Mouse (Mus musculus) lung, embryonic 15.5 days (tissue): Measurements from ENCODE around the gene Nudt4. TPM values are rescaled to one million over a fixed set of nuclear protein-coding genes. Genes with fewer than 3 reads are reported as not detected.
"Not testable (repeated sequence)": the region's sequence is repeated elsewhere in the genome, so short reads cannot be mapped to it uniquely, and the experiment has no call there.

Experiments
- ATAC-seq: fragments of 200-750 bp; cut with Nextera tagmentation; 2 replicates; pipeline ENCODE4 v1.8.0; 2017; ENCODE audit warnings: moderate number of reproducible peaks, borderline replicate concordance; ENCODE audit not compliant: low FRiP score, low TSS enrichment; ENCODE audit errors: extremely low read depth
- H3K27ac ChIP-seq: fragments of 300-500 bp; sonication (generic); 2 replicates; pipeline ENCODE4 v1.5.1; 2015; ENCODE audit warnings: moderate library complexity, mild to moderate bottlenecking, inconsistent platforms
- H3K27me3 ChIP-seq: fragments of 300-500 bp; sonication (generic); 2 replicates; pipeline ENCODE4 v1.6.1; 2015; ENCODE audit warnings: inconsistent platforms
- H3K36me3 ChIP-seq: fragments of 300-500 bp; sonication (generic); 2 replicates; pipeline ENCODE4 v1.6.1; 2015; ENCODE audit warnings: inconsistent platforms
- H3K4me1 ChIP-seq: fragments of 300-500 bp; sonication (generic); 2 replicates; pipeline ENCODE4 v1.6.1; 2015; ENCODE audit warnings: inconsistent platforms
- H3K4me2 ChIP-seq: fragments of 300-500 bp; sonication (generic); 2 replicates; pipeline ENCODE4 v1.6.1; 2015; ENCODE audit warnings: inconsistent platforms, mild to moderate bottlenecking, moderate library complexity
- H3K4me3 ChIP-seq: fragments of 300-500 bp; sonication (generic); 2 replicates; pipeline ENCODE4 v1.5.1; 2015; ENCODE audit warnings: mild to moderate bottlenecking, inconsistent platforms
- H3K9ac ChIP-seq: fragments of 300-500 bp; sonication (generic); 2 replicates; pipeline ENCODE4 v1.6.1; 2015; ENCODE audit warnings: inconsistent platforms
- H3K9me3 ChIP-seq: fragments of 300-500 bp; sonication (generic); 2 replicates; pipeline ENCODE4 v1.6.1; 2016; ENCODE audit warnings: inconsistent platforms
- WGBS: fragments of 180-500 bp; shearing (Covaris S2); methylation state at CpG from one replicate; pipeline ENCODE4 v1.1.7; 2015; 5-methylcytosine and 5-hydroxymethylcytosine counted together
- polyA plus RNA-seq: library from polyadenylated mRNA; unstranded; fragments of >200 nt; fragmentation: Nextera tagmentation; extraction: Ambion mirVana; gene quantifications from 2 replicates; pipeline ENCODE4 v1.2.1, GENCODE M21; 2015

Nudt4 gene
- polyA plus RNA-seq, 1 experiment from 2014 or later, result 64.3 TPM

GRCm38 (mm10) chr10:95562859-95563841 is 796 bp downstream of the Nudt4 start:
- peak overlapping the region; percentile 75 for H3K4me2 ChIP-seq
- no peaks in the 10 kb centered on the region for H3K36me3 ChIP-seq
- ATAC-seq, result peak; percentile 44; the same call in 1 of the 2 replicates
- H3K9ac ChIP-seq, result peak overlapping the region; percentile 97
- no peaks in the 10 kb centered on the region for H3K27me3 ChIP-seq
- H3K4me3 ChIP-seq, result peak overlapping the region; percentile 92
- H3K27ac ChIP-seq, result peak overlapping the region; percentile 89
- H3K9me3 ChIP-seq, result no peaks in the 10 kb centered on the region
- H3K4me1 ChIP-seq, result peaks cover 29% of the 10 kb centered on the region
- WGBS, result under 1% methylated on average over 65 of the region's 65 CpGs

GRCm38 (mm10) chr10:95562395-95562794 is 1.6 kb downstream of the Nudt4 start:
- Histone ChIP-seq H3K4me1 (peaks cover 32% of the 10 kb centered on the region), H3K36me3 (0 out of 2 replicates have a peak, but pooled peaks cover 3% of the 10 kb centered on the region), H3K27ac (no peak overlapping the region), H3K4me2 (peak overlapping the region; percentile 75), H3K9ac (peak overlapping the region; percentile 97), H3K27me3 (no peaks in the 10 kb centered on the region), H3K9me3 (no peaks in the 10 kb centered on the region), H3K4me3 (peak overlapping the region; percentile 92)
- ATAC-seq, result no peak
- WGBS, result 2% methylated on average over 8 of the region's 8 CpGs

- Histone ChIP-seq H3K9ac (peak overlapping the region; percentile 23; the same call in 1 of the 2 replicates), H3K4me1 (peaks cover 32% of the 10 kb centered on the region), H3K4me3 (peak overlapping the region; percentile 92), H3K27me3 (no peaks in the 10 kb centered on the region), H3K4me2 (peak overlapping the region; percentile 75), H3K9me3 (no peaks in the 10 kb centered on the region), H3K36me3 (0 out of 2 replicates have a peak, but pooled peaks cover 3% of the 10 kb centered on the region), H3K27ac (no peak overlapping the region)
- ATAC-seq, result no peak
- WGBS, result 33% methylated on average over 7 of the region's 7 CpGs
Observed at GRCm38 (mm10) chr10:95561616-95562015, 2.3 kb downstream of the Nudt4 start.

- Histone ChIP-seq H3K36me3 (0 out of 2 replicates have a peak, but pooled peaks cover 3% of the 10 kb centered on the region), H3K4me3 (no peak overlapping the region), H3K9ac (no peak overlapping the region), H3K9me3 (no peaks in the 10 kb centered on the region), H3K27ac (no peak overlapping the region), H3K4me1 (peaks cover 35% of the 10 kb centered on the region), H3K27me3 (no peaks in the 10 kb centered on the region), H3K4me2 (no peak overlapping the region)
- 77% methylated on average over 9 of the region's 9 CpGs for WGBS
- ATAC-seq, result no peak
Observed at GRCm38 (mm10) chr10:95560394-95560983, 3.5 kb downstream of the Nudt4 start.

- no peaks in the 10 kb centered on the region for H3K27me3 ChIP-seq
- no peak overlapping the region for H3K27ac ChIP-seq
- no peak overlapping the region for H3K4me2 ChIP-seq
- no peak overlapping the region for H3K9ac ChIP-seq
- no peak overlapping the region for H3K4me3 ChIP-seq
- H3K36me3 ChIP-seq, result 0 out of 2 replicates have a peak, but pooled peaks cover 3% of the 10 kb centered on the region
- 61% methylated on average over 7 of the region's 7 CpGs for WGBS
- no peak for ATAC-seq
- peaks cover 26% of the 10 kb centered on the region for H3K4me1 ChIP-seq
- no peaks in the 10 kb centered on the region for H3K9me3 ChIP-seq
Observed at GRCm38 (mm10) chr10:95559426-95559825, 4.5 kb downstream of the Nudt4 start.

GRCm38 (mm10) chr10:95557337-95557828 is 6.6 kb downstream of the Nudt4 start:
- 86% methylated on average over 5 of the region's 5 CpGs for WGBS
- no peak overlapping the region for H3K27ac ChIP-seq
- 0 out of 2 replicates have a peak, but pooled peaks cover 3% of the 10 kb centered on the region for H3K36me3 ChIP-seq
- ATAC-seq, result no peak
- no peak overlapping the region for H3K4me3 ChIP-seq
- no peaks in the 10 kb centered on the region for H3K27me3 ChIP-seq
- H3K9me3 ChIP-seq, result no peaks in the 10 kb centered on the region
- no peak overlapping the region for H3K9ac ChIP-seq
- peaks cover 24% of the 10 kb centered on the region for H3K4me1 ChIP-seq
- no peak overlapping the region for H3K4me2 ChIP-seq

GRCm38 (mm10) chr10:95555866-95556265 is 8.1 kb downstream of the Nudt4 start:
- H3K27ac ChIP-seq, result no peak overlapping the region
- H3K4me2 ChIP-seq, result no peak overlapping the region
- 74% methylated on average over 11 of the region's 11 CpGs for WGBS
- no peaks in the 10 kb centered on the region for H3K27me3 ChIP-seq
- H3K9ac ChIP-seq, result no peak overlapping the region
- H3K4me1 ChIP-seq, result peaks cover 17% of the 10 kb centered on the region; the same call in 1 of the 2 replicates
- ATAC-seq, result no peak
- peaks cover 7% of the 10 kb centered on the region; the same call in 1 of the 2 replicates for H3K36me3 ChIP-seq
- H3K9me3 ChIP-seq, result no peaks in the 10 kb centered on the region
- no peak overlapping the region for H3K4me3 ChIP-seq

DNA sequence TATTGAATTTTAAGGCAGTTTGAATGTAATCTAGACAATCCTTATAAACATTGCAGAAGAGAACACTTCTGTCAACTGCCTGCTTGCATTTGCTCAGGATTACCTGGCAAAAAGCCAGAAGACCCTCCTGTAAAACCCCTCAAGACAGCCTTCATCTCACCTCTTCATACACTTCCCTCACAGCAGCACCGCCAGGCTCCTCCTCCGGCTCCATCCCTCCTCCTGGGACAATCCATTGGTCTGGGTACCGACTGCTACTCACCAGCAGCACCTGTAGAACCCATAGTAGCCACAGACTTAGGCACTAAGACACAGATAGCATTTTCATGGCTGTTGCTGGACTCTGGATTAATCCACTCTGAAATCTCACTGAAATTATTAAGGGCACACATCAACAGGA is 11.6 kb downstream of the Nudt4 start:
- 0 out of 2 replicates have a peak, but pooled peaks cover 7% of the 10 kb centered on the region for H3K4me1 ChIP-seq
- peaks cover 27% of the 10 kb centered on the region for H3K36me3 ChIP-seq
- H3K9ac ChIP-seq, result no peak overlapping the region
- no peak overlapping the region for H3K4me2 ChIP-seq
- no peak for ATAC-seq
- WGBS, result 53% methylated on average over 3 of the region's 3 CpGs
- no peaks in the 10 kb centered on the region for H3K9me3 ChIP-seq
- H3K4me3 ChIP-seq, result no peak overlapping the region
- no peaks in the 10 kb centered on the region for H3K27me3 ChIP-seq
- no peak overlapping the region for H3K27ac ChIP-seq

- Histone ChIP-seq H3K4me1 (0 out of 2 replicates have a peak, but pooled peaks cover 7% of the 10 kb centered on the region), H3K36me3 (peaks cover 27% of the 10 kb centered on the region), H3K27me3 (no peaks in the 10 kb centered on the region), H3K4me3 (no peak overlapping the region), H3K9ac (no peak overlapping the region), H3K4me2 (no peak overlapping the region), H3K9me3 (no peaks in the 10 kb centered on the region), H3K27ac (no peak overlapping the region)
- ATAC-seq, result no peak
Observed at GRCm38 (mm10) chr10:95551752-95552151, 12.2 kb downstream of the Nudt4 start.

GRCm38 (mm10) chr10:95550506-95550905 is 13.4 kb downstream of the Nudt4 start:
- Histone ChIP-seq H3K9ac (no peak overlapping the region), H3K4me1 (no peaks in the 10 kb centered on the region), H3K9me3 (no peaks in the 10 kb centered on the region), H3K27ac (no peak overlapping the region), H3K36me3 (peaks cover 39% of the 10 kb centered on the region), H3K4me3 (no peak overlapping the region), H3K4me2 (no peak overlapping the region), H3K27me3 (no peaks in the 10 kb centered on the region)
- WGBS, result 51% methylated on average over 1 of the region's 1 CpGs
- no peak for ATAC-seq

GRCm38 (mm10) chr10:95549080-95549479 is 14.9 kb downstream of the Nudt4 start:
- 77% methylated on average over 5 of the region's 5 CpGs for WGBS

More at GRCm38 (mm10) chr10:95549080-95549479, 14.9 kb downstream of the Nudt4 start:
- H3K4me1 ChIP-seq, H3K27ac ChIP-seq, H3K9me3 ChIP-seq, H3K9ac ChIP-seq, ATAC-seq, H3K4me3 ChIP-seq, H3K4me2 ChIP-seq, H3K27me3 ChIP-seq: not testable (repeated sequence)
- peaks cover 46% of the 10 kb centered on the region for H3K36me3 ChIP-seq
